Mouse (Mus musculus) cerebellum, postnatal 14 days (tissue): ENCODE data around the gene Vmn1r65.
"Not testable (repeated sequence)": the region's sequence is repeated elsewhere in the genome, so short reads cannot be mapped to it uniquely, and the experiment has no call there.

Experiments
- DNase-seq, 2 experiments: peaks; one replicate each; pipeline ENCODE4 v3.0.0; 2021; ENCODE audit warnings: mixed read lengths in 2 of 2

The Vmn1r65 gene

DNA sequence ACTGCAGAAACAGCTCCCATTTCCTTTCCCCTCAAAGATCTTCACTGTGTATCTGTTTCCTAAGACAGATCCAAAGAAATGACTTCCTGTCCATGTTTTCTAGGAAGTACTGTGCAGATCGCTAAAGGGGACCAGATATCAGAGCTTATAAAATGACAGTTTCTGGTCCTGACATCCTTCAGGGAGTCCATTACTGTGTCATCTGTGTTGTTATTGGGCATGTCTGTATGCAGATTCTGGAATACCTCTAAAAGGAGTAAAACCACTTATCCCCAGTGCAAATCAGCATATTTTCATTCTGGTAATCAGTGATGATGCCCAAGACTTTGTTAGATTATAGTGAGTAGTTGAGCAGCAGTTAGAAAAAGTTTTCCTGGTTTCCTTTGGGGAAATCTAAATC is at the start of gene Vmn1r65:
Vmn1r65 (minus strand) TSS at position 101 of the 400 bp plus-strand sequence.
- DNase-seq = no peak

DNA sequence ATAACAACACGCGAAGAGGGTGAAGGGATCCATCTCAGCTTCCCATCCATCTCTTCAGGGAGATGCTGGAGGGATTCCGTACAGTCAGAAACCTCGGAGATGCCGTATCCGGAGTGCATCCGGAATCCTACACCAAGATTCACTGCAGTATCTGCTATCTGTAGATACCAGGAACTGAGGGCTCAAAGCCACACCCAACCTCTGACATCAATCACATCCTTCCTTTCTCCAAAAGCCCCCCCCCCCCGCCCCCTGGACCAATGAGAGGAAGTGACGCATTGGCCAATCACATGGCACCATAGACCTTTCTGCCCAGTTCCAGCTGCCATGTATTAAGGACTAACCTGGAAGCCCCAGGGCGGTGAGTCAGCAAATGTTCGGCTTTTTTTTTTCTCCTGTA is 34.1 kb upstream of the Vmn1r65 start, which contains the start of gene Nlrp4c:
Nlrp4c (plus strand) TSS at position 301 of the 400 bp plus-strand sequence.
- no peak for DNase-seq

DNA sequence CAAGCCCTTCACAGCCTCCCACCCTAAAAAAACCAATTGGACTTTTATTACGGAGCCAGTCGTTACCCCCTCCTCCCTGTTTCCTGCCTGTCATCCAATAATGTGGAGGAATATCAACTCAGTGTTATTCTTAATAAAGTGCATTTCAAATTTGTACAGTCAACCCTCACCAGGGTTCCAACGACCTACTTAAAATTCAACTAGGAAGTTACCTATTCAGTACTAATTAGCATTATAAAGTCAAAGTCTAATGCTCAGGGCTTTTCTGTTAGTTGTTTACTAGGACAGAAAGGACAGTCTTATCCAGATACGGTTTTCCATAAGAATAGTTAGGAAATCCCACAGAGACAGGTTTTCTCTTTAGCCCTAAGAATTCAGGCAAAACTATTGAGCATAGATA is 28.4 kb downstream of the Vmn1r65 start:
- DNase-seq = not testable (repeated sequence)

DNA sequence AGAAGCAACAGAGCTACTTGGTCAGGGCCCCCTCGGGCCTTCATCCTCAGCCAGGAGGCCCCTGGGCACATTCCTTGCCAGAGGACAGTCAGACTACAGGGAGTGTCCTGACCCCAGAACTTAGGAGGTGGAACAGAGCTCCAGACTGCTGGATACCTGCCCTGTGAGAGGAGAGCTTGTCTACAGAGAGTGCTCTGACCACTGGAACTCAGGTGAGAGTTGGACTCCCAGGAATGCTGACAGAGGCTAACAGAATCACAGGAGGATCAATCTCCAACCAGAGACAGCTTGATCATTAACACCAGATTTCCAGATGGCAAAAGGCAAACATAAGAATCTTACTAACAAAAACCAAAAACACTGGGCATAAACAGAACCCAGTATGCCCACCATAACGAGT is 38.3 kb downstream of the Vmn1r65 start:
- not testable (repeated sequence) for DNase-seq
